Mouse (Mus musculus) heart, postnatal 4 days (tissue): ENCODE measurements around the gene Slc36a2. TPM values are rescaled to one million over a fixed set of nuclear protein-coding genes. Genes with fewer than 3 reads are reported as not detected.
"Not testable (repeated sequence)": the region's sequence is repeated elsewhere in the genome, so short reads cannot be mapped to it uniquely, and the experiment has no call there.

ENCODE experiments used
- DNase-seq: peaks from one replicate; pipeline ENCODE4 v3.0.0; 2021
- total RNA-seq, 2 experiments: library from RNA; stranded (reverse); gene quantifications; 2 replicates each; pipeline ENCODE4 v1.2.3; 2021

Slc36a2 gene
- total RNA-seq, 2 experiments from 2014 or later: 2.9 to 3.7 TPM

DNA sequence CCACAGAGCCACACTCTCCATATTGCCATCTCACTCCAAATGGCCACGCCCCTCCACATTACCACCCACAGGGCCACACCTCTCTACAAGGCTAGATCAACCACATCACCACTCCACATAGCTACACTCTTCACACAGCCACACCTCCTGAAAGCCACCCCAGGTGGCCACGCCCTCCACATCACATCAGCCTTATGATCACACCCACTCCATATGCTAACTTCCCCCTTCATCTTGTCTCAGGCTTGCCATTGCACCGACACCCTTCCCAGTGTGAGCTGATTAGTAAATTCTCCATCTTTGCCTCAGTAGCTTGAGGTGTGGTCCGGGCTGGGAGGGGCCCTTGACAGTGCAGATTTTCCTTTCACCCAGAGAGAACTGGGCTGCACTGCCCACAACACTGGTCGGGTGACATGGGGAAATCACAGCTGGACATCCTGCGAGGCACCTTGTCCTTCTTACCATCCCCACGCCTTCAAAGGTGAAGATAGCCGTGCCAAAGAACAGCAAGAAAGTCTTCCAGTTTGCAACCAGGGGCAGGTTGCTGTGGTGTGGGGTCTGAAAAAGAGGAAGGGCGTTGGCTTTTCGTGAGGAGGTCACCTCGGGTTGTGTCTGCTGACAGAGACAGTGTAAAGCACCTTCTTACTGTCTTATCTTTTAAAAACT is 53.7 kb downstream of the Slc36a2 start:
- no peak for DNase-seq

DNA sequence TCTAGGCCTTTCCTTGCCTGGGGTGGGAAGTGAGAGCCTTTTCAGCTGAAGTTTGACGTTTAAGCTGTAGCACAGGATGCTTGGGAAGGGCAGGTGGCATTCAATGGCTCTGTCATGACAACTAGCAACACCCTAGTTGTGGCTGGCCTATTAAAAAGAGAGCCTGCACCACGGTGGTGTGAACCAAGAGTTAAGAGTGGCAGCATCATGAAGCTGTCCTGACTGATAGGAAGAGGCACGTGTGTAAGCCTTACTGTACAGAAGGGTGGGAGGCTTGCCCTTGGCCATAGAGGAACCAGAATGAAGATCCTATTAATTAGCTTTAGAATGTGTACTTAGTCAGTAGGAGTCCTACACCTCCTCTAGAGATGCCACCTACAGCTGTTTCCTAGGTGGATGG is 56.5 kb downstream of the Slc36a2 start:
- DNase-seq: no peak

DNA sequence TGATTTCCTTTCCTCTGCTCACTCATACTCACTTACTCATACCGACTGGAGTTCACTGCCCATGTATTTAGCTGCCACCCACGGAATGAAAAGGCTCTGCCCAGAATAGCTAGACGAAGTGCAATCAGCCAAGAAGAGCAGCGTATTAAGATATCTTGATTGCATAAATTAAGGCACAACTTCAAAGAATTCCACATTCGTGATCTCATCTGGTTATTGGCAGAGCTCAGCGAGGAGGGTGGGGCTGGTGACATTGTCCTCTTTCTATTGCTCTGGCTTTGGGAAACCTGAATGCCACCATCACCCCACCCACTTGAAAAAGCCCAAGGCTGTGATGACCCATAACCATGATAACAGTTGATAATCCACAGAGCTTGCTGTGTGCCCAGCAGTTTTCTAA is 56.9 kb downstream of the Slc36a2 start:
- DNase-seq: no peak

DNA sequence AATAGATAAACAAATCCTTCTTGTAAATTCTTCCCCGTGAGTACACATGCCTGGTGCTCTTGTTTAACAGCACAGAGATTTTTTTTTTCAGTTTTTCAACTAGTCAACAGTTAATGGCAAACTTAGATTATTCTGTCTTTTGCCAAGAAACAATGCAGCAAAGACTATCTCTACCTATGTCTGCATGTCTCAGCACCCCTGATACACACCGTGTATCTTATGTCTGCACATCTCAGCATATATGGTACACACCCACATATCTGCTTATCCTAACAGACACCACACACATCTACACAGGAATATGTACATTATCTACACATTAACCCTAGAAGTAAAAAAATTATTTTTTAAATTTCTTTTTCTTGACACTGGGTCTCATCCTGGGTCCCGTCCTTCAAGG is 58.2 kb downstream of the Slc36a2 start:
- no peak for DNase-seq

DNA sequence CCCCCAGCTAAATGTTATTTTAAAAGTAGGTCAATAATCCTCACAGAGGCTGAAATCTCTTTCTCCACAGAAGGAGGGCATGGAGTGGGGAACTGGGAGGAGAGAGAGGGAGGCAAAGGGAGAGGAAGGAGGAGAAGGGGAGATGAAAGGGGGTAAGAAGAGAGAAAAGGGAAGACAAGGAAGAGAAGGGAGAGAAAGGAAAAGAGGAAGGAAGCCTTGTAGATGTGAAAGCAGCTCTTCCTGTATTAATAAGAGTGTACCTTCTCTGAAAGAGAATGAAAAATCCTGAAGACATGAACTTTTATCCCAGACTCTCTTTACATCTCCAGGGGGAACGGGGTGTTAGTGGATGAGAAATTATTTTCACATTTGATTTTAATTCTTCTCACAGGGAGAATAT is 63.4 kb downstream of the Slc36a2 start:
- no peak for DNase-seq

DNA sequence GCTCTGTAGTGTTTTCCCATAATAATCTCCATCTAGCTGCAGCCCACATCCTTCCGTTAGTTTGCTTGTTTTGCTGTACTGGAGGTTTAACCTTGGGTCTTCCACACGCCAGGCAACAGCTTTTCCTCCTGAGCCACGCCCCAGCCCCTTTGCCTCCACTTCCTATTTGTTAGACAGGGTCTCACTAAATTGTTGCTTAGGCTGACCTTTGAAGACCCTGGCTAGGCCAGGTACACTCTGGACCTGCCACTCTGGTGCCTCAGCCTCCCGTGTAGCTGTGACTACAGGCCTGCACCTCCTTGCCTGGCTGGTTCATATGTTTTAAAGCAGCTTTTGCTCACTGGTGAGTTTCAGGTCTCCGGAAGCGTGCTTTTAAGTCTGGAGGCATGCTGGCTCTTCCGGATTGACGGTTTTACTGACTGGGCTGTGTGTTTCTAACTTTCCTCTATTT is 64.0 kb downstream of the Slc36a2 start:
- DNase-seq: no peak

DNA sequence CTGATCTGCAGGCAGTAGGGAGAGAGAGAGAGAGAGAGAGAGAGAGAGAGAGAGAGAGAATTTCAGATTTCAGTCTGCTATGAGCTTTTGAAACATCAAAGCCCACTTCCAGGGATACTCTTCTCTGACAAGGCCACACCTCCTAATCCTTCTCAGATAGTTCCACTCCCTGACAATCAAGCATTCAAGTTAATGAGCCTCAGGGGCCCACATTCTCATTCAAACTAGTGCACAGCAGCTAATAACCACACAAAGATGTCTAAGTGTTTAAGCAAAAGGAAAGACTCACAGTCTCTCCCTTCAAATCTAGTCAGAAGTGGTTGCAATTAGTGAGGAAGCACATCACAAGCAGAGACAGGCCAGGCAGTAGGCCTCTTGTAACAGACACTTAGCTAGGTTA is 64.6 kb downstream of the Slc36a2 start:
- DNase-seq: no peak

DNA sequence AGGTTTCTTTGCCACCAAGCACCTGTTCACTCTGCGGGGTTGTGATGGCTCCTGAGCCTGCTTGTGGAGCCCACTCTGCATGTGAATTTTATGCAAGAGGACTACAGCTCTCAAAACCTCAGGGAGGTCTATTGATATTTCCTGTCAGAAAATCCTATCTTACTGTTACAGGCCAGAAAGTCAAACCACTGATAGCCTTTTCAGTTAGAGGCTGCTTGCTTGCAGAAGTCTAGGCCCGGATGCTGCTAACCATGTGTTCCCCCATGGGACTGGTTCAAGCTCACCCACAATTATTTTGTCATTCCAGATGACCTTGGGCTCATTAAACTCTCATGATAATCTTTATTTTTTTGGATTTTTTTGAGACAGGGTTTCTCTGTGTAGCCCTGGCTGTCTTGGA is 67.8 kb downstream of the Slc36a2 start:
- no peak for DNase-seq

DNA sequence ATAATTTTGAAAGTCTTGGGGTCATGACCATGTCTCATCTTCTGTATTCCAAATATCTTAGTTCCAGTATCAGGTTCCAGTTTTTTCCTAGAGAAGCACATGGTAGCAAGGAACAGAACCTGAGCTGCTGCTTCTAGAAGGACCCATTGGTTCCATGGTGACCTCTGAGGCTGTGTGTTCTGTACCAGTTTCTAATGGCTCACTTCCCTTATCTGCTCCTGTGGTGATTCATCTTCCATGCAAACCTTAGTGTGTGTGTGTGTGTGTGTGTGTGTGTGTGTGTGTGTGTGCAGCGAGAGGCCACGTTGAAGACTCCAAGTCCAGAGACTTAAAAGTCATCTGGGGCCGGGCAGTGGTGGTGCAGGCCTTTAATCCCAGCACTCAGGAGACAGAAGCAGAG is 68.9 kb downstream of the Slc36a2 start:
- no peak for DNase-seq

DNA sequence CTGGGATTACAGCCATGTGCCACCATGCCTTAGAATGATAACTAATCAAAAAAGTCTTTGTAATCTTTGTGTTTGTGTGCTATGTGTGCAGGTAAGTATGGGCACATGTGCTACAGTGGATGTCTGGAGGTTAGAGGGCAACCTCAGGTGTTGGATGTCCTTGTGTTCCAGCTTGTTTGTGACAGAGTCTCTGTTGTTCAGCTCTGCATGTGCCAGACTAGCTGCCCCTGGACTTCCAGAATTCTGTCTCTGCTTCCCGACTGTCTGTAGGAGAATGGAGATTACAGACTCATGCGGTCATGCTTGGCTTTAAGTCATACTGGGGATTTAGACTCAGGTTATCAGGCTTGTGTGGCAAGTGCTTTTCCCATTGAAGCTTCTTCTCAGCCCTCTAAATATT is 70.6 kb downstream of the Slc36a2 start:
- DNase-seq: no peak

DNA sequence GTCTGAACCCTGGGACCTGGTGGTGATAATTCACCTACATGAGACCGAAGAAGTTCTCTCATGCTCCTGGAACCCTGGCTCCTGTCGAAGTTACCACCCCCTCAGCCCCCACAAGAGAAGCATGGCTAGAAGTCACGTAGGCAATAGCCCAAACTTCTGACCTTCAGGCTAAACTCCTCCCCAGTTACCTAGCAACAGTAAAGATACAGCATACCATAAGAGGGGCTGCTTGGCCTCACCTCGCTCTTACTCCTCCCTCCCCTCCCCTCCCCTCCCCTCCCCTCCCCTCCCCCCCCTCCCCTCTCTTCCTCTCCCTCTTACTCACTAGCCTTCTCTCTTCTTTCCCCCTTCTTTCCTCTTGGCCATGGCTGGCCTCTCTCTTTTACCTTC is 71.0 kb downstream of the Slc36a2 start:
- DNase-seq: not testable (repeated sequence)

DNA sequence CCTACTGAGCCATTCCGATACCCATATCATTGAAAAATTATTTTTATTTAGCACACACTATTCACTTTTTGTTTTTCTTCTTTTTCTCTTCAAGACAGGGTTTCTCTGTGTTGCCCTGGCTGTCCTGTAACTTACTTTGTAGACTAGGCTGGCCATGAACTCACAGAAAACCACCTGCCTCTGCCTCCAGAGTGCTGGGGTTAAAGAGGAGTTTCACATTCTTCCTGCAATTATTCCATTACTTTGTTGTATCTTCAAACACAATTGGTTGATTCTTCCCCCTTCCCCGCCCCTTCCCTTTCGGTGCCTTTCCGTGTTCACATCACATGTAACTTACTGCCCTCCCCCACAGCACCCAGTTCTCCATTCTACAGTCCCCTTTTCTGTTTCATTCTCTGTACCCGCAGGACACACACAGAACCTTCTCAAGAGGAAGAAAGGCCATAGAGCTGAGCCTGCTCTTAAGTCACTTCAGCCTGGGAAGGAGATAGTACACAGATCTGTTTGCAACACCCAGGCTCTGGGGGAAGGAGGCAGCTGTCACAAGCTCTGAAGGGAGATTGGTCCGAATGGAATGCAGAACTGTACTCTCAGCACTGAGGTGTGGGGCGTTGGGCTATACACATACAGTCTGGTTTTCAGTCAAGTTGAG is 71.5 kb downstream of the Slc36a2 start:
- no peak for DNase-seq

DNA sequence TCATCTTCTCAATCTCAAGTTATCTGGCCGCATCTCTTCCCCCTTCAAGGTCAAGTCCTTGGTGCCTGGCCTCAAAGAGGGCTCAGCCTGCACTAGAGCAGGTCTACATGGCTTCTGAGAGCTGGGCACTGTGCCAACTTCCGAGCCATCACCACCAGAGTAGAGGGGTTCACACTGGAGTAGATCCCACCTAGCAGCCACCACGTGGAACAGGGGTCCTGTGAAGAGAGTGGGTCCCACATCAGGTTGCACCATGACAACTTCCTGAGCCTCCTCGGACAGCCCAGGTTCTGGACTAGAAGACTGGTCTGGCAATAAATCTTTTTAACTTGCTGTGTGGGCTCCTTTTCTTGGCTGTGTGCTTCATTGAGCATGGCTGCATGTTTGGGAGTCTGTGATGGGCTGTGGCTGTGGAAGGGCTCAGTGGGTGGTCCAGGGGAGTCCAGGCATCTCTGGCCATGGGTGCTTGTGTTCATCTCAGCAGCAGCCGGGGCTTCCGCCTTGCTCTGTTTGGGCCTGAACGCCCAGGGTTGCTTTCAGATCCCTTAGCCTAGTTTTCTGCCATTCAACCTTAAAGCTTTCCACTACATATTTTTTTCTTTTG is 74.2 kb downstream of the Slc36a2 start:
- peak; percentile 15 for DNase-seq

DNA sequence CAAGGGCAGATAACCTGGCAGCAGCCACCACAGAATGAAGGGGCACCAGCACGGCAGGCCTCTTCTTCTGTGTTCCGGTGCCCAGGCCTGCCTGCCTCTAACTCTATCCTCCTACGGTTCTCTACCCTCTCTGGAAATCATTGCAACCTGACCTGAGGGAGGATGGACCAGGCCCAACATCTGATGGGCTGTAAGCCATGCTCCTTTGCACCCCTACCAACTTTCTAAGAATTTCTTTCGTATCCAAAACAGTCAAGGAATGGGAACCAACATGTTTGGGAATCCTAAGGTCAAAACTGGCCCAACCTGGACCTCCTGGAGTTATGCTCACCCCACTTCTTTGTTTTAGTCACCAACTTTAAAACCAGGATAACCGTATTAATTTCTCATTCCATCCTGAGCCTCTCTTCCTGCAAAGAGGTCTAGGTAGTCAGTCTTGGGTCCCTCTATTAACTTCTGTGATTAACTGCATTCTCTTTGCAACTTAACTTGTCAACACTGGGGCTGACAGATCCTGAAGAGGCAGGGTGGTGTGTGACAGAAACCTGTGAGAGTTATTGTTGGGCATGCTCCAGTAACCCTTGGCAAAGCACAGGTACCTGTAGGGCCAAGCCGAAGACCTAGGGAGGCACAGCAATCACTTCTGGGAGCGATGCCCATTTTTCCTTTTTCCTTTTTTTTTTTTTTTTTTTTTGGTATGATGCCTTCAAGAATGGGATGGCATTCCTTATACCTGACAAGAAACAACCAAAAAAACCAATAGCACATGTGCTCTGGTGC is 75.2 kb downstream of the Slc36a2 start:
- DNase-seq: no peak

Other genes with a start within 250 kb of the Slc36a2 start
- gene Tnip1, start 222.2 kb downstream of the Slc36a2 start, total RNA-seq: 10 to 100 TPM; 29.5 to 33.7 TPM
- gene Anxa6, start 151.6 kb downstream of the Slc36a2 start, total RNA-seq: 100 to 1,000 TPM; 355 to 365 TPM
- 10 to 100 TPM in 1 of 2 experiments, 1 to 10 TPM in 1; 9.2 to 12.2 TPM for gene Ccdc69, start 106.9 kb downstream of the Slc36a2 start, total RNA-seq
- gene Gm2a, start 87.0 kb downstream of the Slc36a2 start, total RNA-seq: 10 to 100 TPM; 12.4 to 13.1 TPM
- not detected for gene Slc36a3, start 33.4 kb downstream of the Slc36a2 start, total RNA-seq
- 10 to 100 TPM; 11.6 to 12.0 TPM for gene Slc36a1, start 19.3 kb upstream of the Slc36a2 start, total RNA-seq
- under 1 TPM; 0.05 to 0.07 TPM for gene Fat2, start 151.5 kb upstream of the Slc36a2 start, total RNA-seq
- gene Sparc, start 238.1 kb upstream of the Slc36a2 start, total RNA-seq: 1,000 to 10,000 TPM; 1,405 to 1,430 TPM